Mouse (Mus musculus): ENCODE data around the gene Syngap1. TPM values are rescaled to one million over a fixed set of nuclear protein-coding genes. Genes with fewer than 3 reads are reported as not detected.

Syngap1 gene
- polyA plus RNA-seq, 1 experiment from 2014 or later, result 4.6 TPM

- no peak for ATAC-seq (ENCODE audit: low FRiP score)
- H3K9me3 ChIP-seq, result no peaks in the 10 kb centered on the region
These were observed 42.3 kb downstream of the Syngap1 start for GRCm38 (mm10) chr17:26983382-26983781.

GRCm38 (mm10) chr17:26985503-26986179, 44.6 kb downstream of the Syngap1 start:
- no peak overlapping the region for H3K27ac ChIP-seq
- H3K9me3 ChIP-seq, result no peaks in the 10 kb centered on the region
- no peaks in the 10 kb centered on the region for H3K4me1 ChIP-seq (replicated peaks)
- no peak for ATAC-seq (ENCODE audit: low FRiP score)
- no peak overlapping the region for H3K4me3 ChIP-seq
- peaks cover 10% of the 10 kb centered on the region for H3K36me3 ChIP-seq
- 77% methylated on average over 10 of the region's 10 CpGs for WGBS
- H3K4me2 ChIP-seq, result no peak overlapping the region
- no peak overlapping the region for H3K9ac ChIP-seq
- H3K27me3 ChIP-seq, result no peaks in the 10 kb centered on the region

More at GRCm38 (mm10) chr17:26983382-26983781, 42.3 kb downstream of the Syngap1 start:
- Histone ChIP-seq H3K9ac (no peak overlapping the region), H3K4me2 (no peak overlapping the region), H3K36me3 (peaks cover 28% of the 10 kb centered on the region), H3K4me3 (no peak overlapping the region), H3K4me1 (replicated peaks) (peaks cover 13% of the 10 kb centered on the region; the same call in 1 of the 2 replicates), H3K27ac (no peak overlapping the region), H3K27me3 (no peaks in the 10 kb centered on the region)
- 98% methylated on average over 4 of the region's 4 CpGs for WGBS

- Histone ChIP-seq H3K9ac (no peak overlapping the region), H3K27me3 (no peaks in the 10 kb centered on the region), H3K27ac (no peak overlapping the region), H3K4me2 (no peak overlapping the region), H3K4me1 (replicated peaks) (no peaks in the 10 kb centered on the region), H3K4me3 (no peak overlapping the region), H3K9me3 (no peaks in the 10 kb centered on the region), H3K36me3 (peaks cover 6% of the 10 kb centered on the region; the same call in 1 of the 2 replicates)
- no peak for ATAC-seq (ENCODE audit: low FRiP score)
These were observed 49.5 kb downstream of the Syngap1 start for GRCm38 (mm10) chr17:26990521-26990920.

DNA sequence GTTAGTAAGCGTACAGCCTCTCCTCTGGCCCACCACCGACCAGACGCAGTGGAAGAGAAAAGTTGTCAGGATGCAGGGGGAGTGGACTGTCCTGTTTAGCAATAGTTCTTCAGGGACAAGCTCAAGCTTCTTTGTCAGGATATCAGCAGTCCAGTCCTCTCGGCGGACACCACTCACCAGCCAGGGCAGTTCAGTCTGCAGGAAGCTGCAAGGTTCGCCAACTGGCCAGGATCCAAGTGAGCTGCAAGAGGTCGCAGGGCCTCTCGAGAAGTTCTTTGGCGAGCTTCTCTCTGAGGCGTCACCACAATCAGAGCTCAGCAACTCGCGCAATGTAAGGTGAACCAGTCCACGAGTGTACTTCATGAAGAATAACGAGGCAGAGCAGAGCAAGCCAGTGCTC, 53.4 kb downstream of the Syngap1 start:
- 88% methylated on average over 14 of the region's 14 CpGs for WGBS
- Histone ChIP-seq H3K27me3 (no peaks in the 10 kb centered on the region), H3K9ac (no peak overlapping the region), H3K27ac (no peak overlapping the region), H3K9me3 (no peaks in the 10 kb centered on the region), H3K36me3 (no peaks in the 10 kb centered on the region), H3K4me2 (no peak overlapping the region), H3K4me3 (no peak overlapping the region), H3K4me1 (replicated peaks) (no peaks in the 10 kb centered on the region)
- ATAC-seq (ENCODE audit: low FRiP score), result no peak

DNA sequence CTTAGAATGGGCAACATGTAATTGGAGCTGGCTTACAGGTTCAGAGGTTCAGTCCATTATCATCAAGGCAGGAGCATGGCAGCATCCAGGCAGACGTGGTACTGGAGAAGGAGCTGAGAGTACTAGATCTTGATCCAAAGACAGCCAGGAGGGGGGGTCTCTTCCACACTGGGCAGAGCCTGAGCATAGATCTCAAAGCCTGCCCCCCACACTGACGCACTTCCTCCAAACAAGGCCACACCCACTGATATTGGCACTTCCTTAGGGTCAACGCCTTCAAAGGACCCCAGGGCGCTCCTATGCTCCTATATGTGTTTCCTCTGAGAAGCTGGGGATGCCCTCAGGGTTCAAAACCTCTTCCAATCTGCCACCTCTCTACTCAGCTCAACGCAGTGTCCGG, 54.0 kb downstream of the Syngap1 start:
- Histone ChIP-seq H3K27me3 (no peaks in the 10 kb centered on the region), H3K9ac (no peak overlapping the region), H3K9me3 (no peaks in the 10 kb centered on the region), H3K36me3 (no peaks in the 10 kb centered on the region), H3K4me2 (no peak overlapping the region), H3K27ac (no peak overlapping the region), H3K4me3 (no peak overlapping the region), H3K4me1 (replicated peaks) (no peaks in the 10 kb centered on the region)
- ATAC-seq (ENCODE audit: low FRiP score), result no peak
- 82% methylated on average over 6 of the region's 6 CpGs for whole genome bisulfite sequencing

DNA sequence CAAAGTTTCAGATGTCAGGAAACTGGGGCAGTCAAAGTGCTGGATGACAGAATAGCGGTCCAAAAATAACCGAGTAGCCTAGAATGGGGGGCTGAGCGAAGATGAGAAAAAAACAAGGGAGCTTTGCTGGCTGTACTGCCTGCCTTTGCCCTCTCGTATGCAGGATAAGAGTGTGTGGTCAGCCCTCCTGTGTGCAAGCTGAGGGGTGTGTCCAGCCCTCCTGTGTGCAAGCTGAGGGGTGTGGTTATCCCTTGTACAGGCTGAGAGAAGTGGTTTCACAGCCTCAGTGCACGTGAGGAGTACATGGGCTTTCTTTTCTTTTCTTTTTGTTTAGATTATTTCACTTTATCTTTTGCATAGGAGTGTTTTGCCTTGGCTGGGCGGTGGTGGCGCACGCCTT, 54.5 kb downstream of the Syngap1 start:
- H3K27ac ChIP-seq, result no peak overlapping the region
- no peaks in the 10 kb centered on the region for H3K9me3 ChIP-seq
- ATAC-seq (ENCODE audit: low FRiP score), result no peak
- H3K9ac ChIP-seq, result no peak overlapping the region
- no peaks in the 10 kb centered on the region for H3K36me3 ChIP-seq
- H3K27me3 ChIP-seq, result no peaks in the 10 kb centered on the region
- H3K4me1 ChIP-seq (replicated peaks), result no peaks in the 10 kb centered on the region
- H3K4me2 ChIP-seq, result no peak overlapping the region
- WGBS, result 79% methylated on average over 8 of the region's 8 CpGs
- no peak overlapping the region for H3K4me3 ChIP-seq

DNA sequence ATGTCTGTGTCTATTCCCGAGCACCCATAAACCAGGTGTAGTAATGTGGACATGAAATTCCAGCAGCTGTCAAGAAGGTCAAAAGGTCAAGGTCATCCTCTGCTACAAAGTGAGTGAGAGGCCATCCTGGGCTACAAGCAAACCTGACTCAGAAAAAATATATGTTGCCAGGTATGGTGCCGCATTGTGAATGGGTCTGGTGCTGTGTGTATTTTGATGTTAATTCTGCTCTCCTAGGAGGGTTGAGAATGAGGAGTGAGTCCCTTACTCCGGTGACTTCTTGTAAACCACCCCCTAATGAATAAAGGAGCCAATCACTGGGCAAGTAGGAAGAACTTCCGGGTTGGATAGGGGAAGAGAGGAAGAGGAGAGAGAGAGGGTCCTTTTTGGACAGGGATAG, 56.6 kb downstream of the Syngap1 start:
- Histone ChIP-seq H3K9ac (no peak overlapping the region), H3K9me3 (no peaks in the 10 kb centered on the region), H3K27ac (no peak overlapping the region), H3K36me3 (peaks cover 4% of the 10 kb centered on the region), H3K4me2 (no peak overlapping the region), H3K27me3 (no peaks in the 10 kb centered on the region), H3K4me1 (replicated peaks) (no peaks in the 10 kb centered on the region), H3K4me3 (no peak overlapping the region)
- ATAC-seq (ENCODE audit: low FRiP score), result no peak
- WGBS, result 81% methylated on average over 4 of the region's 4 CpGs

DNA sequence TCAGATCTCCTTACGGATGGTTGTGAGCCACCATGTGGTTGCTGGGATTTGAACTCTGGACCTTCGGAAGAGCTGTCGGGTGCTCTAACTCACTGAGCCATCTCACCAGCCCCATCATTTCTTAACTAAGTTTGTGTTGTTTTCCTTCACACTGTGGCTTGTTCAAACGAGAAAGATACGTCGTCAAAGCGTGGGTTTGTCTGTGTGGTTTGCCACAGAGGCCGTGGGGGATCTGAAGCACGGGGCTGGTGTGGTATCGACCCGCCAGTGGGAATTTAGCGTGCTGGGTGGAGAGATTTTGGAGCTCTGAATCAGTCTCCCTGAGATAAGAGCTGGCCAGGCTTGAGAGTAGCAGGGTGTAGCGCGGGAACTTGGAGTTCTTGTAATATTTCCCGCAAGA, 57.2 kb downstream of the Syngap1 start:
- H3K27ac ChIP-seq, result no peak overlapping the region
- no peak overlapping the region for H3K4me3 ChIP-seq
- H3K4me1 ChIP-seq (replicated peaks), result no peaks in the 10 kb centered on the region
- no peaks in the 10 kb centered on the region for H3K9me3 ChIP-seq
- H3K9ac ChIP-seq, result no peak overlapping the region
- 92% methylated on average over 15 of the region's 15 CpGs for WGBS
- H3K4me2 ChIP-seq, result no peak overlapping the region
- no peak for ATAC-seq (ENCODE audit: low FRiP score)
- no peaks in the 10 kb centered on the region for H3K27me3 ChIP-seq
- peaks cover 4% of the 10 kb centered on the region for H3K36me3 ChIP-seq

- H3K36me3 ChIP-seq, result peaks cover 4% of the 10 kb centered on the region
- H3K27me3 ChIP-seq, result peaks cover 3% of the 10 kb centered on the region; the same call in 1 of the 2 replicates
- no peak for ATAC-seq (ENCODE audit: low FRiP score)
- H3K9me3 ChIP-seq, result no peaks in the 10 kb centered on the region
- H3K4me1 ChIP-seq (replicated peaks), result no peaks in the 10 kb centered on the region
- no peak overlapping the region for H3K4me2 ChIP-seq
- 81% methylated on average over 12 of the region's 12 CpGs for WGBS
- no peak overlapping the region for H3K4me3 ChIP-seq
- no peak overlapping the region for H3K9ac ChIP-seq
- H3K27ac ChIP-seq, result no peak overlapping the region
These were observed 58.9 kb downstream of the Syngap1 start for GRCm38 (mm10) chr17:26999996-27000395.

GRCm38 (mm10) chr17:27001151-27001550, 60.1 kb downstream of the Syngap1 start:
- Histone ChIP-seq H3K4me2 (no peak overlapping the region), H3K36me3 (peaks cover 4% of the 10 kb centered on the region), H3K4me1 (replicated peaks) (no peaks in the 10 kb centered on the region), H3K4me3 (no peak overlapping the region), H3K9ac (no peak overlapping the region), H3K9me3 (no peaks in the 10 kb centered on the region), H3K27me3 (peaks cover 6% of the 10 kb centered on the region; the same call in 1 of the 2 replicates), H3K27ac (no peak overlapping the region)
- no peak for ATAC-seq (ENCODE audit: low FRiP score)
- WGBS, result 80% methylated on average over 7 of the region's 7 CpGs

GRCm38 (mm10) chr17:27001889-27002288, 60.8 kb downstream of the Syngap1 start:
- Histone ChIP-seq H3K27ac (no peak overlapping the region), H3K4me1 (replicated peaks) (no peaks in the 10 kb centered on the region), H3K4me2 (no peak overlapping the region), H3K4me3 (no peak overlapping the region), H3K9me3 (no peaks in the 10 kb centered on the region), H3K36me3 (peaks cover 4% of the 10 kb centered on the region), H3K27me3 (peaks cover 6% of the 10 kb centered on the region; the same call in 1 of the 2 replicates), H3K9ac (no peak overlapping the region)
- WGBS, result 42% methylated on average over 6 of the region's 6 CpGs
- ATAC-seq (ENCODE audit: low FRiP score), result no peak

DNA sequence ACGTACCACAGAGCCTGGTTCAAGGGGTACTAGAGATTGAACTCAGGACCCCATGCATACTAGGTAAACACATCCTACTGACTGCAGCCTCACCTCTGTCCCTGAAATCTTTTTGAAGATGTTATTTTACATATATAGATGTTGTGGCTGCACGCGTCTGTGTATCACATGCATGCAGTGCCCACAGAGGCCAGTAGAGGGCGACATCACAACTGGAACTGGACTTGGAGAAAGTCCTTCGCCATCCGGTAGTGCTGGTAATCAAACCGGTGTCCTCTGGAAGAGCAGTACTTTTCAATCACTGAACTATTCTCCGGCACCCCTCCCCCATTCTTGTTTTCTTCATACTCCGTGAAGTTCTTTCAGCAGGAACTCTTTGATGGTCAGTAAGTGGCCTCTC, 63.4 kb downstream of the Syngap1 start:
- Histone ChIP-seq H3K27me3 (peaks cover 6% of the 10 kb centered on the region; the same call in 1 of the 2 replicates), H3K4me3 (no peak overlapping the region), H3K36me3 (peaks cover 4% of the 10 kb centered on the region), H3K27ac (no peak overlapping the region), H3K4me1 (replicated peaks) (no peaks in the 10 kb centered on the region), H3K9me3 (no peaks in the 10 kb centered on the region), H3K9ac (no peak overlapping the region), H3K4me2 (no peak overlapping the region)
- 36% methylated on average over 9 of the region's 9 CpGs for WGBS
- no peak for ATAC-seq (ENCODE audit: low FRiP score)

- H3K9me3 ChIP-seq, result no peaks in the 10 kb centered on the region
- ATAC-seq (ENCODE audit: low FRiP score), result no peak
- no peak overlapping the region for H3K4me2 ChIP-seq
- no peak overlapping the region for H3K4me3 ChIP-seq
- H3K36me3 ChIP-seq, result peaks cover 4% of the 10 kb centered on the region
- no peak overlapping the region for H3K9ac ChIP-seq
- H3K27ac ChIP-seq, result no peak overlapping the region
- H3K27me3 ChIP-seq, result peaks cover 6% of the 10 kb centered on the region; the same call in 1 of the 2 replicates
- 41% methylated on average over 19 of the region's 19 CpGs for WGBS
- H3K4me1 ChIP-seq (replicated peaks), result no peaks in the 10 kb centered on the region
These were observed 63.9 kb downstream of the Syngap1 start for GRCm38 (mm10) chr17:27004903-27005485.

Measured in hindbrain, embryonic 13.5 days (tissue).